Mouse (Mus musculus) E14TG2a.4 (cell line): Measurements from ENCODE around the gene Cep170b.

Source experiments
- CTCF ChIP-seq: conservative IDR thresholded peaks from 2 replicates; pipeline ENCODE4 v1.5.1; 2014; ENCODE audit warnings: low read length
- NANOG ChIP-seq: IDR thresholded peaks from 2 replicates; pipeline ENCODE4 v1.6.1; 2014; ENCODE audit warnings: borderline replicate concordance, low read length, mixed read lengths
- POU5F1 ChIP-seq: IDR thresholded peaks from 2 replicates; pipeline ENCODE4 v1.6.1; 2014; ENCODE audit warnings: low read length, borderline replicate concordance

DNA sequence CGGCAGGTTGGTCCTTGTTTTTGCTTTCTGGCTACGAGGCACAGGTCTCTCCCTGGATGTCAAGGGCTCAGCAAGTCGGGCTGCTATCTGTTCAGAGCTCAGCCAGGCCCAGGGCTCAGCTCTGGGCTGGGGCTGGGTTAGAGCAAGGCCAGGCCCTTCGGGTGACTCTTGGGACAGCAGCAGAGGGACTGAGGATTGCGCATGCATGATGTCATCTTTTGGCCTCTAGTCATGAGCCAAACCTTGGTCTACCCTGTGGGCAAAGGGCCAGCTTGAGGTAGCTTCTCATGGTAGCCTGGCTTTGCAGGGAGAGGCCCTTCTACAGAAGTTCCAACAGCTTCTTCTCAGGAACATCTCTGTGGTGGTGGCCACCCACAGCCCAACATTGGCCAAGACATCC is 43.9 kb downstream of the Cep170b start:
- TF ChIP-seq CTCF (no peak), POU5F1 (no peak), NANOG (no peak)
